Mouse (Mus musculus) right cerebral cortex, postnatal 4 days (tissue): ENCODE results near the gene Rgs3.

Experiments used
- DNase-seq: peaks from one replicate; pipeline ENCODE4 v3.0.0-alpha.2; 2022

Rgs3 gene

DNA sequence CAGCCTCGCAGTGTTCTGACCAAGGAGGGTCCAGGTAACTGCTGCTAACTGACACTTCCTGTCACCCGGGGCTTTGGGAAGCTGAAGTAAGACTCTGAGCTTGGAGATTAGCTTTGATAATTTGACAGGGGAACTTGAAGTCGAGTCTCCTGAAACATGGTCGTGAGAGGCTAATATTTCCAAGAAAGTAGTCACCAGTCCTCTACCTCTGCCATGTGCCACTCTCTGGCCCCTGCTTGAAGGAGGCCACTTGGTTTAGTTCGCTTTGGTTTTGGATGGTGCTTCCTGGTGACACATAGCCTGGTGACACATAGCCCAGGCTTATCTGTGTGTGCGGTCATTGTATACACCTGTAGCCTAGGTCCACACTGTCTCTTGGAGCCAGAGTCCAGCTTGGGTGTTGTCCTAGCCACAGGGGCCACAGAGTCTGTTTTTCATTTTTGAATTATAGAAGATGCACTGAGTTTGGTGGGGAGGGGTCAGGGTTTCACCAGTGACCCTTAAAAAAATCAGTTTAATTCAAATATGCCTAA, at the start of gene Rgs3:
Rgs3 (plus strand) TSS at position 51 of the 533 bp plus-strand sequence.
- no peak for DNase-seq

DNA sequence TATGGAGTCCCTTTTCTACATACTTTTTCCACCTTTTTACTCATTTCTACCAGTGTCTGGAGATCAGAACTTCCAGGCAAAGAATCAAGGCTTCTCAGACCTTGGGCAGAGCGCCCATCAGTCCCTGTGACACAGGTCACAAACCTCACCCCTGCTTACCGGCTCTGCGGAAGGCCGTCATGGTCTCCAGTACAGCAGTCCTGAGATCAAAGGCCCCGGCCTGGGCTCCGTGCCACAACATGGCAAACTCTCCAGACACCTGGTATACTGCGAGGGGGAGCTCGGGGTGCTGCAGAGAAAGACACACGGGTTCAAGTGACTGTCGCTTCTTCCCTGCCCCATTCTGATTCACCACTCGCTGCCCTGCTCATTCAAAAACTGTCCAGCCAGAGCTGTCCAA, 49.7 kb upstream of the Rgs3 start:
- DNase-seq = no peak

DNA sequence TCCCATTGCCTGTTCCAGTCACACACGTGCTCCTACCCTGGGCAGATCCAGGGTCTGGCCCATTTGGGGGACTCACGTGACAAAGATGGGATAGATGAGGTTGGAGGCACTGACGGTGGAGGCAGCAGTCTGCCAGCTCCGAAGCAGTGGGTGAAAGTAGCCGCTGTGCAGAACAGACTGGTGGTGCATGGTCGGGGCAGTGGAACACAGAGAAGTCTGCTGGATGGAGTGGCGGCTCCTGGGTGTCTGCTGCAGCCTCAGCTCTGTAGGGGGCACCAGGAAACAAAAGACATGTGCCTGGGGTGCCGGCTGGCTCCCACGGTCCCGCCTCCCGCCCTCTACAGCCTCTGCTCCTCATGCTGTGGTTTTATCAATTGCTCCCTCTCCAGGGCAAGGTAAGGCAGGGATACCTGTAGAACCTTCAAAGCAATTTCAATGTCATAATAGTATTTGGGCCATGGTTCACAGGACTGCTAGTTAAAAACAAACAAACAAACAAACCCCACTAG, 45.6 kb upstream of the Rgs3 start:
- no peak for DNase-seq

DNA sequence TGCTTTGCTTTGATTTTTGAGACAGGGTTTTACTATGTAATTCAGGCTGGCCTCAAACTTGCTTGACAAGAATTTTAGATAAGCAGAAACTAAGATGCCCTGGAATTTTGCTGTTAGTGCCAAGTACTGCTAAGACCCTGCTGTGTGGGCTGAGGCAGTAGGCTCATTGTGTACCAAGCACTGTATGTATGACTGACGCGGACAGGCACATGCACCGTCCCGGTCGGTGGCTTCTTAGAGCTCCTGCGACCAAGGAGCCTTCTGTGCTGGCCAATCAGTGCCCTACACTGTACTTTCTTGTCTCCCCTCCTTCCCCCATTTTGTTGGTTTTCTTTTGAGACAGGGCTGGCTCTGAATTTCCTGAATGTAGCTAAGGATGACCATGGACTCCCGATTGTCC, 44.7 kb upstream of the Rgs3 start:
- no peak for DNase-seq

DNA sequence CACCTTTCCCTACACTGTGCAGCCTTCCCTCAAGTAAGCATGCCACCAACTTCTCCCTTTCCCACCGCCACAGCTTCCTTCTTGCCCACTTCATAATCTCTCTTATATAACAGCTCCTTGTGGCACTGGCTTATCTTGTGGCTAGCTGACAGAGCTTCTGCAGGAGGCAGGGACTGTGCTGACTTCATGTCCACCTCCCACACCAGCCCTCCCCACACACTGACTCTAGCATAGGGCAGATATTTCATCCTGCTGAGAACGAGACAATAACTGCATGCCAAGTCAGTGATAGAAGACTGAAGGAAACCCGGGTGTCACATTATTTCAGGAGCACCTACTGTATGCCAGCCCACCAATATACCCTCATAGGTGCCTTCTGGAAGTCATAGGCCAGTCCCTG, 44.2 kb upstream of the Rgs3 start:
- DNase-seq = no peak

DNA sequence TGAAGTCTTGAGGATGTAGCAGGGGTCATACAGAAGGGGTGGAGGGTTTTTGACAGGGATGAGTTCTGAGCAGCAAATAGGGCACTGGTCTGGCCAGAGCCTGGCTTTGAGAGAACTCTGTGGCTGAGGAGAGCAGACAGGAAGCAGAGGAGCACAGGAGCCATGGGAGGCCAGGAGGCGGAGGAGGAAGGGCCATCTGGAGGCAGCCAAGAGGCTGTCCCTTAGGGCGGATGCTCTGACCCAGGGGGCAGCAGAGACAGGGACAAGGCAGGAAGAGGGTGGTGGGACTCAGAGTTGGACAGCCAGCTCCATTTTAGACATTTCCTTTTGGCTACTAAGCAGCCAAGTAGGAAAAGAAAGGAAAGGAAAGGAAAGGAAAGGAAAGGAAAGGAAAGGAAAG, 43.6 kb upstream of the Rgs3 start:
- DNase-seq = no peak

DNA sequence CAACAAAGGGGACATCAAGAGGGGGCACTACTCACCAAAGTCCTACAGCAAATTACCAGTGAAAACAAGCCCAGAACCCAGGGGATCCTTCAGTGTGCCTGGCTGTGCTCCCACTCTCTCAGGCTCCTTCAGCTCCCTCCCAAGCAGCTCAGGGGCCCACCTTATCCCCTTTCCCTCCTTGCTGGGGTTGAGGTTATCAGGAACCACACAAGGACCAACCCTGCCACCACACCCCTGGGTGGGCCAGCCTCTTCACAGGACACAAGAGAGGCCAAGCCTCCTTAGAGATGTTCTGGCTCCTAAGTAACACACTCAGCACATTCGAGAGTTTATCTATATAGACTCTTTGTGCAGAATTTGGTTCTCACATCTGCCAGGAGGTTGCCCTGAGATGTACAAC, 43.1 kb upstream of the Rgs3 start:
- no peak for DNase-seq

DNA sequence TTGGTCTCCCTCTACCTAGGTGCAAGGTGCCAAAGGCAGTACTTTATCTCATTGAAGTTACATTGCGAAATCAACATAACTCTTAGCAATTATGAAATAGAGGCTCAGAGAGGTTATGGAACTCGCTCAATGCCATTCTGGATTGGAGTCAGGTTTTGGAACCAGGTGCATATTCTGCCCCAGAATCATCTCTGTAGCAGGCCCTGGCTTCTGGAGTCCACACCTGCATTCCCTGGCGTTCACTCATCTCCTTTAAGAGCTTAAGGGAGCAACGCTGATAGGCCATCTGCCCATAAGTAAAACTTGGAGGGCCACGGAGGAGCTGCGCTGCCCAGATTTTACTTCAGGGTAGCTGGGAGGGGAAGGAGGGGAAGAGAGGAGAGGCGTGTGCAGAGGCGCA, 42.6 kb upstream of the Rgs3 start:
- DNase-seq = no peak

DNA sequence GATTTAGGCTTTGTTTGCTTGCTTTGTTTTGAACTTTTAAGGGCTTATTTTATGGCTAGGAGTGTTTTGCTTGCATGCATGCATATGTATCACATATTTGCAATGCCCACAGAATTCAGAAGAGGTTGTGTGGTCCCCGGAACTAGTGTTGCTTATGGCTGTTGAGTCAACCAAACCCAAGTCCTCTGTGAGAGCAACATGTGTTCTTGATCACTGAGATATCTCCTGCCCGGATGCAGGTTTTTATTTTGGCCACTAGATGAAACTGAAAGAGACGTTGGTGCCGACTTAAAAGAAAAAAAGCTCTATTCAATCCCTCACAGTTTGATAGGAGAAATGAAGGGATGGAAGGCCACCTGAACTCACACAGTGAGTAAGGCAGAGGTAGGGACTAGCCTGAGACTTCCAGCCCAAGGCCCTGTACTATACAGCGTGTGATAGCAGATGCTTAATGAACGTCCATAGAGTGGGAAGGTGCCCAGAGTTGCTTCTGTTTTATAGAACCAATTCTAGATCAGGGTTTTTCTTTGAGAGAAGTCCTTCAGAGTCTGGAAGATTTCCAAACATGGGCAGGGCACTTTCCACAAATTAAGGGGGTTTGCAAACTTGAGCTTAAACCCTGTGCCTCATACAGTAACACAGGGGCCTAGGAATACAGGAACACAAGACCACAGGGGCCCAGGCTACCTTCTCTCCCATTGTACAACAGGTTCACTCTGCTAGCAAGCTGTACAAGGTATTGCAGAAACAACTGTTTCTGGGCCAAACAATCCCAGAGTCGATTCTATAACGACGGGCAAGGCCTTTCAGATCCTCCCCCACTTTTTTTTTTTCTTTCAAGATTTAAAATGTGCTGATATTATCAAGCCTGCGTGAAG, 41.9 kb upstream of the Rgs3 start:
- no peak for DNase-seq

DNA sequence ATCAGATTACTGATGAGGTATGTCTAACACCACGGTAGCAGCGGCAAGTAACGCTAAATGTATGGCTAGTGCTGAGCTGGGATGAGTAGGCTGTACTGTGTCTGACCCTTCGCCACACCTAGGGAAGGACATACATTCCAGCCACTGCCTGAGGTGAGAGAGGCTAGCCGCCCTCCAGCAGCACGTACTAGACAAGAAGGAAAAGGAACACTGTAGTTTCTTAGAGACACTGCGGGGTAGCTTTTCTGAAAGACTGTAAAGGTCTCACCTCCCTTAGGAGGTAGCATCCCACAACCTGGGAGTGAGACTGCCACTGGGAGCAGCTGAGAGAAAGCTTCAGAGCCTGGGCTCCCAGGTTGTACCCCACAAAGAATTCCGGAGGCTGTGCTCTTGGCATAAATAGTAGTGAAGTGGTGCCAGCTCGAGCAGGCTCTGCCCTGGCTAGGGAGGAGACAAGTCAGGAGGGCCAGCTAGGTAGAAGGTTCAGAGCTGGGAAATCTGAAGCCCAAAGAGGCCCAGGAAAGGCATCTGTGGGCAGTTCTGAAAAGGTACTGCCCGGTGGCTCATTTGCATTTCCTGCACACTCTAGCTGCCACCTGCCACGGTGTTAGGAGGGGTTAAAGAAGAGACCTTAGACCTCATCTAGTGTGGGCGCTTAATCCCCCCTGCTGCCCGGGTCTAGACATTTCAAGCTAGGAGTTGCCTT, 41.1 kb upstream of the Rgs3 start:
- DNase-seq = no peak

DNA sequence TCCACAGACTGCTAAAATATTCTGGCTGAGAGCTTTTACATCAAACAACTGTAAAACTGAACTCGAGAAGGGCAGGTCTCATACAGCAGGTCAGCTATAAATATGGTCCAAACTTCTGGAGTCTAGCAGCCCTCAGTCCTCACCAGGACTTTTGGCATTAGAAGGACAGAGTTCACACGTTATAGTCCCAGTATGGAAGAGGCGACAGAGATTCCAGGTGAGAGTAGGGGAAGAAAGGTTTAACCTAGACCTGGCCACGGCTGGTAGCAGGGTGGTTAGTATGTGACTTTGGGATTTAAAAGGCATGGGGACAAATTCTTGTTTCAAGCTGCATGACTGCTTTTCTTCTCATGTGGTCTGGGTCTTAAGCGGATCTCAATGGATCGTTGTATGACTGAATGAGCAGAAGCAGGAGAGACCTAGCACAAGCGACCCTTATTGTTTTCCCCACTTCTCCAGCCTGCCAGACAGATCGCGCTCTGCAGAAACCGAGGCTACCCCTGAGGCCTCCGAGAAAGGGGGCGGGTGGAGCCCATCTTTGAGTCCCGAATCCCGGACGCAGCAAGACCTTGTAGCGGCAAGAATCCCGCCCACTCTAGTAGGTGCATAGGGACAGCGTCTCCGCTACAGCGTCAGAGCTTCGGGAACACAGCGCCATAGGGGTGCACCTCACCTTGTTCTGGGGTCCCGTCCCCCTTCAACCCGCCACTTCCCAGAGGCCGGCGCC, 40.4 kb upstream of the Rgs3 start:
- no peak for DNase-seq

DNA sequence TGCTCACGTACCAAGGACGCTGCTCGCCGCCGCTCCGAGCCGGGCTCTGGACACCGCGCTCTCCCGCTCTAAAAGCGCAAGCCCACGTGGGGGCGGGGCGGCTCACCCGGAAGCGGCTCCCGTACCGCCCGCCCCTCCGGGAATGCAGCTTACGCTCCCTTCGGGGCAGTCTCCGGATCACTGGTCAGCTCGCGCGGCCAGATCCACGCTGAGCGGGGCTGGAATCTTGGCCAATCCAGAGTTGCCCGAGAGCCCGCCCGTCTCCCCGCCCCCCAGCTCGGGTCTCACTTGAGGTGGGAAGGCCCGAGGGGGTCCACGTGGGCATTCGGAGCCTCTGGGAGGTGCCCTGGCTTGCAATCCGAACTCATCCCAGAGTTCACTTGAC, 39.8 kb upstream of the Rgs3 start, which contains the start of gene Alad:
Alad (minus strand) TSS at position 70 of the 385 bp plus-strand sequence.
- peak; percentile 83 for DNase-seq

DNA sequence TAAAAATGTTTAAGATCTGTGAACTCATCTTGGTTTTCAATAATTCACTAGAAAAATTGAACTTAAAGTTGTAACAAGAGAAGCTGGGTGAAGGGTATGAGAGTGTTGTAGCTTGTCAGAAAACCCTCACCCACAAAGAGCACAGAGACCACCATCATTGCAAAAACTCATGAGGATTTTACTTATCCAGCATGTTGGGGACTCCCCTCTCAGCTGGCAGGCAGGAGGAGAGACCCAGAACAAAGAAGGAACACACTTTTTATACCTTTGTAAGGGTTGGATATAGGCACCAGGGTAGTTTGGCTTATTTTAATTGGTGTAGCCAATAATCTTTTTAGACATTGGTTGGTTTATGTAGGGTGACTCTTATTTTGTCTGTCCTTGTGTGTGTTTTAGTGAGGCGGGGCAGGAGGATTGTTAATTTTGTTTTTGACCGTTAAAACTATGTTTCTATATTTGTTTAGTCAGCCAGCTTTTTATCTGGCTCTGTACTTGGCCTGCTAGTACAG, 38.7 kb upstream of the Rgs3 start:
- DNase-seq = no peak

DNA sequence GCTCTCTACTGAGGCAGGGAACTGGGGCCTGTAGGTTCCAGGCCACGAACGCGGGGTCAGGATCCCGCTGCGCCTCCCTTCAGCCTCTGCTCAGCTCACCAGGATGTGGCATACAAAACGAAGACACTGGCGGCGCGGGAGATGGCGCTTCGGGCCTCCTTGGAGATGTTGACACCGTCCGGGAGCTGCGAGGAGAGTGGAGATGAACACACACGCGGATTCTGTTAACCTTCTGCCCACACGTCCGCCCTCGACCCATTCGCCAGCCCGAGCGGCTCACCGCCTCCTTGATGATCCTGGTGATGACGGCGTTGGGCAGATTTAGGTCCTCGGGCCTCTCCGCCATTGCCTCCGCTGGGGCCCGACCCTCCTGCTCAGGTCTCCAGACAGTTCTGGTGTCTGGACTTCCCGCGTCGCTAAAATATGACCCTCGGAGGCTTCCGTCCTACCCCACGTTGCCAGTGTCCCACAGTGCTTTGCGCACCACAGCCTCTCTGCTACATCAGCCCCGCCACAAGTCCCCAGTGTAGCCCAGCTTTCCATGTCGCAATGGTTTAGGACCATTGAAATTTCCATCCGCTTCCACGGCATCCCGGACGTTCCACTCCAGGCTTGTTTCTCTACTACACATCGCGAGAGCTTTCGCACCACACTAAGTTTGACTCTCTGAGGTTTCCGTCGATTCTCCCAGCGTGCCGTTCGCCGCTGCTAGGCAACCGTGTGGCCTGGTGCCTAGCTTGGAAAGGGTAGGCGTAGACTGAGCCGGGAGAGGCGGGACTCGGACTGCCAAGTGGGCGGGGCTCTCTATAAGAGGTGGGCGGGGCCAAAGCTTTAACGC, 34.8 kb upstream of the Rgs3 start, which contains the start of the genes Pole3 and 4933430I17Rik:
Pole3 (minus strand) TSS at position 418 of the 838 bp plus-strand sequence.
4933430I17Rik (plus strand) TSS at position 719 of the 838 bp plus-strand sequence.
- DNase-seq = peak; percentile 96

DNA sequence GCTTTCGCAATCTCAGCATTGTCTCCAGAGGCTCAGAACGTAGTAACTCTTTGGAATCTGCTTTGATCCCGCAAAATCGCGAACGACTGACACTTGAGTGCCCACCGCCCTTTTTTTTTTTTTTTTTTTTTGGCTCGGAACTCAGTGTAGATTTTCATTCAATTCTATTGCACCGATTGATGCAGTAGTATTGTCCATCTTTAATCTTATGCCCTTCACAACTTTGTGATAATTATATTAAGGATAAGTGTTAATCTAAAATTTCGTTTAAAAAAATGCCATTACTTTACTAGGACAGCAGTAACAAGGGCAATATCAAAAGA, 34.2 kb upstream of the Rgs3 start:
- no peak for DNase-seq

DNA sequence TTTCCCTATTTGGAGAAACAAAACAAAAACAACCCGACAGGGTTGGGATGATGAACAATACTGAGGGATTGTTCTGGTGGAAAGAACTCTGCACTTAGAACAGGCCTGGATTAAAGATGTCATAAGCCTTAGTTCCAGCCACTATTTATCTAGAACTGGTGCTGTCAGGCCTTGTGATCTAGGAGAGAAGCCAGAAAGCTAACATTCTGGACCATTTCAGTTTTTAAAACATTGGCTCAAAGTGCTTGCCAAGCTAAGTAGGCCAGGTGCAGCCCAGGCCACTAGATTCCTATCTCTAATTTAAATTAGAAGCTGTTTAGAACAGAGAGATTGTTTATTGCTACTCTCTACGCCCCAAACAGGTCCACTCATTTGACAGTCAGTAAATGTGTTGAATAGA, 33.4 kb upstream of the Rgs3 start:
- DNase-seq = no peak

DNA sequence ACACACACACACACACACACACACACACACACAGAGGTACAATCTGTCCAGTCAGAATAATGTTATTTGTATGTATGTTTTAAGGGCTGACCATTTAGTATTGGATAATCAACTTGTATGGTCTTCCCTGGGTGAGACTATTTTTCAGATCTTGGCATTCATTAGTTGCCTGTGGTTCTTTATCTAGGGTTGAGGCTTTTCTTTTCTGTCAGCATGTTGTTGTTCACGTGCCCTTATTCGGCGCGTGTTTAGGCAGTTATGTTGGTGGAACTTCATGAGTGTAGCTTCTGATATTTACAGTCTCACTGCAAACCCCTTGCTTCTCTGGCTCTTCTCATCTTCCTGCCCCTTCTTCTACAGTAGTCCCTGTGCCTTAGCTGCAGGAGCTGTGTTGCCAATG, 32.0 kb upstream of the Rgs3 start:
- no peak for DNase-seq

DNA sequence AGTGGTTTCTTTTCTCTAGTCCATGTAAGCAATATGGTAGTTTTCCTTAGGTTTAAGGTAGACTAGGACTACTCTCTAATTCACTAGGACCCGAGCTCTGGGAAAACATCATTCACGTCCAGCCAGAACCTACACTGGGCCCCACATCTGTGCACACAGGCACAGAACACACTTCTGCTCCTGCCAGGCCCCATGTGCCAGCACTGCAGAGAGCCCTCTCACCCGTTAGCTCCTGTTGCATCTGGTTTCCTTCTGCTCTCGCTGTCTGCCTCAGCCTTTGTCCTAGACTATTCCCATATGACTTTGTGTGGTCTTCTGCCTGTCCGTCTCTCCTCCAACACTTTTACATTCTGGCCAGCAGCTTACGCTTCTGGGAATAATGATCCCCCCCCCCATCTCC, 25.9 kb upstream of the Rgs3 start:
- DNase-seq = no peak

DNA sequence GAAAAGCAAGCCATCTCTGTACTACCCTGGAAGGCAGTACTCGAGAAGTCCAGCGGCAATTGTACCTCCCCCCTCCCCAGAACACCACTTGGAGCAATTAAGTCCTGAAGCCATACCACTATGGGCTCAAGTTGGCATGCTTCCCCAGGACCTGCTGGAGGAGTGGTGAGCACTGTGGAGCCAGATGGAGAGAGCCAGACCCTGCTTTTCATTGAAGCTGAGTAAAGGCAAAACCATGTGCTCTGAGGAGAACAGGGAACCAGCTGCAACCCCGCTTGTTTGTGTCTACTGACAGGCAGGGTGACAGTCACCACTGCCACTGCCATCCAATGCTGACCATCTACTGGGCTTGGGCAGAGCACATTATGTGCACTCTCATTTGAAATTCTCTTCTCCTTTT, 17.8 kb upstream of the Rgs3 start:
- peak; percentile 12 for DNase-seq

DNA sequence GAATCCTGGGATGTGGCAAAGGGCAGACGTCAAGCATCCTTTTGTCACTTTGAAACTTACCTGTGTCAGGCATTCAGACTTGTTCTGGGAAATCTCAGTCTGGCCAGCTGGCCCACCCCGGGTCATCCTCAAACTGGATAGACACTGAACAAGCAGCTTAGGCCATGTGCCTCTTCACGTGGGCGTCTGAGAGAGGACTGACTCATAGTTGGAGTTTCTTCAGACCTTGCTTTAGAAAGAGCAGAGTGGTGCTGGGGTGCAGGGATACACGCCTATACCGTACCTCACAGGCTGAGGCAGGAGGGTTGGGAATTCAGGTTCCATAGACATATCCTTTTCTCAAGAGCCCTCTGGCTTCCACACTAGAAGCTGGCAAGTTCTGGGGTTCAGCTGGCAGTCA, 15.9 kb upstream of the Rgs3 start:
- DNase-seq = no peak

DNA sequence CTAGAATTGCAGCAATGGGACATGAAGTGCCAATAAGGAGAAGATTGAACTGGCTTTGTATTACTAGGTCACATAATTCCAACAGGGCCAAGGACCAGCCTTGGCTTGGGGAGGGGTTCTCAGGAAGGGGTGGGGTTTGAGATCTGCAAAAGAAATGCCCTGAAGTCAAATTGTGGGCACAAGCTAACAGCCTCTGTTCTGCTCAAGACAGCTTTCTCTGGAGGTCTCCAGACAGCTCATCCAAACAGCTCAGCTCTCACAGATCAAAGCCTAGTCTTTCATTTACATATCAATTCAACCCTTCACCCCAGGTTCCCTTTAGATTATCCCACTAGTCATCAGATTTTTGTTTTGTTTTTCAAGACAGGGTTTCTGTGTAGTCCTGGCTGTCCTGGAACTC, 14.8 kb upstream of the Rgs3 start:
- DNase-seq = no peak

DNA sequence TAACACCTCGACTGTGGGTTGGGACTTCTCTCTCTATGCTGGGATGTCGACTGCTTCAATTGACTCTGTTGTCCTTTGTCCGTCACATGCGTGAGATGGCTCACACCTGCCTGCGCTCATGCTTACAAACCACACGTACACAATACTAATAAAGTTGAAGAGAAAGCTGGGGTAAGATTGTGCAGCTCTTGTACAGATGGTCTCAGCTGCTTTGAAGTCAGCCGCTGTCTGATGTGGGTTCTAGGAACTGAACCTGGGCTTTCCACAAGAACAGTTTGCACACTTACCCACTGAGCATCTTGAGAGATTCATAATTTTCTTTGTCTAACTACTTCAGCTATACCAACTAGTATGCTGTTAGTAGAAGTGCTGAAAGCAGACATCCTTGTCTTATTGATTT, 7.7 kb upstream of the Rgs3 start:
- DNase-seq = no peak
